Mouse (Mus musculus) Patski (cell line): ENCODE results near the gene B4galnt1. TPM values are rescaled to one million over a fixed set of nuclear protein-coding genes. Genes with fewer than 3 reads are reported as not detected.

Experiments
- ATAC-seq: fragments of 100-300 bp; one replicate; pipeline ENCODE4 v1.8.0; 2021
- CTCF ChIA-PET: fragments of 350-600 bp; sonication (Branson Sonifier 250); formaldehyde crosslinking; loops from one replicate; lab custom pipeline; 2022; ENCODE audit warnings: inconsistent platforms; lab: Charles Lee
- POLR2A ChIA-PET: fragments of 350-600 bp; sonication (Branson Sonifier 250); formaldehyde crosslinking; loops from one replicate; lab custom pipeline; 2022; ENCODE audit warnings: antibody characterized with exemption, inconsistent platforms; lab: Charles Lee
- DNase-seq: peaks from one replicate; pipeline ENCODE4 v3.0.0-alpha.2; 2011; ENCODE audit warnings: low read depth, low spot score
- H3K27me3 ChIP-seq: fragments of 371-371 bp; one replicate; pipeline ENCODE4 v1.5.1; 2021
- CTCF ChIP-seq: fragments of 100-300 bp; IDR thresholded peaks from one replicate; pipeline ENCODE4 v1.5.1; 2021
- in situ Hi-C: fragments of 300-500 bp; cut with MboI; formaldehyde crosslinking; loops from 3 replicates; pipeline ENCODE4 v1.11.1; 2018; ENCODE audit warnings: low pct_unique_long_range_greater_than_20kb, mixed read lengths
- polyA plus RNA-seq: library from polyadenylated mRNA; unstranded; gene quantifications from one replicate; pipeline ENCODE4 v1.2.3, GENCODE M21; 2021

B4galnt1 gene
- polyA plus RNA-seq, 1 experiment from 2014 or later: 112 TPM

DNA sequence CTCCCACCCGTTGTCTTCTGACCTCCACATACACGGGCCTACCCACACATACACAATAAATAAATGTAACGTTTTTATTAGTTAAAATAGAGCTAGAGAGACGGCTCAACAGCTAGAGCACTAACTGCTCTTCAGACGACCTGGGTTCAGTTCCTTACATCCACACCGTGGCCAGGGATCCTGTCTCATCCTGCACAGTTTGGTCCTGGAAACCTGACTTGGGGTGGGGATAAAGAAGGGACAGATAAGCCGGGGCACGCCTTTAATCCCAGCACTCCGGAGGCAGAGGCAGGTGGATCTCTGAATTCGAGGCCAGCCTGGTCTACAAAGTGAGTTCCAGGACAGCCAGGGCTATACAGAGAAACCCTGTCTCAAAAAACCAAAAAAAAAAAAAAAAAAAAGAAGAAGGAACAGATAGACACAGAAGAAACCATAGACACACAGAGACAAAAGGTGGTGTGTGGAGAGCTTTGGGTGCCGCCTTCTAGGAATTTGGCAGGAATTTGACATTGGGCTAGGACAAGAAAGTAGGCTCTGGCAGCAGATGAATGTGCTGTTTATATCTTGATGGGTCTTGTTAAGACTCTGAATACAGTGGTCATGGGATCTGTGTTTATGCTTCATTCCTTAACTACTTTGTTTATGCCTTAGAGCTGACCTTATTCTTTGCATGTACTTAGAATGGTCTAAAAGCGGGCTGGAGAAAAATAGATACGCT lies 48.8 kb downstream of the B4galnt1 start:
- in situ Hi-C loops: no loop called here
- TF ChIP-seq CTCF: no peak
- ChIA-PET POLR2A (no interaction called here), CTCF (no interaction called here)
- H3K27me3 ChIP-seq: no peaks in the 10 kb centered on the region
- DNase-seq (no peak), ATAC-seq (no peak)

DNA sequence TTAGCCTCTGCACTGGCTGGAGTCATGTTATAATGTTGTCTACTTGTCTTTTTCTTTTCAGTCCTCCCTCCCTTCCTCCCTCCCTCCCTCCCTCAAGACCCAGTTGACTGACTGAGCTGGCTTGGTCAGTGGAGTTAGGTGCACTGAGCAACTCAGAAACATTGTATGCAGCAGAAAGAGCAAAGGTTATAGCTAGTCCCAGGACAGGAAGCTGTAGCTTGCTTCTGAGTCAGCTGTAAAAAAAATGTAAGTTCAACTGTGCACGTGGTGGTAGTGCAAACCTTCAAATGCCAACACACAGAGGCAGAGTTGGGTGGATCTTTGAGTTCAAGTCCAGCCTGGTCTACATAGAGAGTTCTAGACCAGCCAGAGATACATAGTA lies 49.4 kb downstream of the B4galnt1 start:
- H3K27me3 ChIP-seq: no peaks in the 10 kb centered on the region
- DNase-seq (no peak), ATAC-seq (no peak)
- CTCF ChIA-PET: no interaction called here
- POLR2A ChIA-PET: interaction anchor here (1.2 kb wide), 1 partner anchor 20 kb away, joined by 3 read pairs; no protein-coding TSS in a partner anchor
- in situ Hi-C loops: no loop called here
- no peak for TF ChIP-seq CTCF

DNA sequence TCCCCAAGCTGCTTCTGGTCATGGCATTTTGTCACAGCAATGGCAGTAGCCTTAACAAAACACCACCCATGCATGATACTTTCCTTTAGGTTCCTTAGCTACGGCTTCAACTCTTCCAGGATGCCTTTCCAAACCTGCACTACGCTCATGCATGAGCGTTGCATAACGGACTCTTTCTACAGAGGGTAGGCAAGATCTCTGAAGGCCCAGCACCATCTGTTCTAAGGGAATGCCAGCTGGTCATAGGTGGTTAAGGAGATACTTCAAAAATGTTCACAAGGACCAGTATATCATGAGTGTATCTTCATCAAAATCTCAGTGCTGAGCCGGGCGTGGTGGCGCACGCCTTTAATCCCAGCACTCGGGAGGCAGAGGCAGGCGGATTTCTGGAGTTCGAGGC lies 51.4 kb downstream of the B4galnt1 start:
- POLR2A ChIA-PET: no interaction called here
- no peak for TF ChIP-seq CTCF
- CTCF ChIA-PET: no interaction called here
- ATAC-seq: no peak
- no peaks in the 10 kb centered on the region for H3K27me3 ChIP-seq
- DNase-seq: no peak
- in situ Hi-C loops: no loop called here

DNA sequence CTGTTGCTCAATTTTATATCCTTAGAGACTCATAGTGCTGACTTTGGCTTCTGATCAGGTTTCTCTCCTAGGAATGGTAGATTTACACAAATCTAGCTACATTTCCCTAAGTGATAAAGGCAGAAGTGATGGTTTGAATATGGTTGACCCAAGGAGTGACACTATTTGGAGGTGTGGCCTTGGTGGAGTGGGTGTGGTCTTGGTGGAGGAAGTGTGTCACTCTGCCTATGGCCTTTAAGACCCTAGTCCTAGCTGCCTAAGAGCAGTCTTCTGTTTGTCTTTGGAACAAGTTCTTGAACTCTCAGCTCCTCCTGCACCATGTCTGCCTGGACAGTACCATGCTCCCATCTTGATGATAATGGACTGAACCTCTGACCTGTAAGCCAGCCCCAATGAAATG lies 52.2 kb downstream of the B4galnt1 start:
- ChIA-PET CTCF (no interaction called here), POLR2A (no interaction called here)
- DNase-seq (no peak), ATAC-seq (no peak)
- no peak for TF ChIP-seq CTCF
- no peaks in the 10 kb centered on the region for H3K27me3 ChIP-seq
- in situ Hi-C loops: no loop called here

DNA sequence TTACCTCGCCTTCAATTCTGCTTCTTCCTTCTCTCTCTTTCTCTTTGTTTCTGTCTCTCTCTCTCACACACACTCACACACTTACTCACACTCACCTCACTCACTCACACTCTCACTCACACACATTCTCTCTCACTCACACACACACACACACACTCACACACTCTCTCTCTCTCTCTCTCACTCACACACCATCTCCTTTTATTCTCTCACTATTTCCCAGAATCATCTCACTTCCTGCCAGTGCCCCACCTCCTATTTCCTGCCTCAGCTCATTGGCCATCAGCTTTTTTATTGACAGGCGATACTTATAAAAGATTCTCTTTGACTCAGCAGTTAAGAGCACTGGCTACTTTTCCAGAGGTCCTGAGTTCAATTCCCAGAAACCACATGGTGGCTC lies 53.3 kb downstream of the B4galnt1 start:
- no peak for ATAC-seq
- no peak for DNase-seq
- no peak for TF ChIP-seq CTCF
- in situ Hi-C loops: no loop called here
- ChIA-PET POLR2A (no interaction called here), CTCF (interaction anchor here (1.0 kb wide), 1 partner anchor 10 kb away, joined by 3 read pairs; no protein-coding TSS in a partner anchor)
- H3K27me3 ChIP-seq: no peaks in the 10 kb centered on the region

Other genes with a start within 250 kb of the B4galnt1 start
- gene Ctdsp2, start 186.5 kb upstream of the B4galnt1 start, polyA plus RNA-seq: 101 TPM
- gene Avil, start 164.5 kb upstream of the B4galnt1 start, polyA plus RNA-seq: 0.09 TPM
- 61.7 TPM for gene Tsfm, start 134.4 kb upstream of the B4galnt1 start, polyA plus RNA-seq
- gene Mettl1, start 123.8 kb upstream of the B4galnt1 start, polyA plus RNA-seq: 15.8 TPM
- gene Eef1akmt3, start 123.7 kb upstream of the B4galnt1 start, polyA plus RNA-seq: 0.44 TPM
- 0.51 TPM for gene Cyp27b1, start 117.0 kb upstream of the B4galnt1 start, polyA plus RNA-seq
- 28.6 TPM for gene March9, start 105.0 kb upstream of the B4galnt1 start, polyA plus RNA-seq
- 669 TPM for gene Cdk4, start 101.7 kb upstream of the B4galnt1 start, polyA plus RNA-seq
- gene Tspan31, start 95.0 kb upstream of the B4galnt1 start, polyA plus RNA-seq: 116 TPM
- gene Agap2, start 89.9 kb upstream of the B4galnt1 start, polyA plus RNA-seq: 1.4 TPM
- 173 TPM for gene Os9, start 44.1 kb upstream of the B4galnt1 start, polyA plus RNA-seq
- 0.85 TPM for gene Slc26a10, start 15.4 kb downstream of the B4galnt1 start, polyA plus RNA-seq
- gene Arhgef25, start 24.9 kb downstream of the B4galnt1 start, polyA plus RNA-seq: 106 TPM
- gene Dtx3, start 30.5 kb downstream of the B4galnt1 start, polyA plus RNA-seq: 155 TPM
- 76.8 TPM for gene Pip4k2c, start 46.4 kb downstream of the B4galnt1 start, polyA plus RNA-seq
- 0.44 TPM for gene Kif5a, start 98.1 kb downstream of the B4galnt1 start, polyA plus RNA-seq
- 307 TPM for gene Dctn2, start 101.1 kb downstream of the B4galnt1 start, polyA plus RNA-seq
- 55.1 TPM for gene Mbd6, start 123.8 kb downstream of the B4galnt1 start, polyA plus RNA-seq
- 152 TPM for gene Mars, start 146.6 kb downstream of the B4galnt1 start, polyA plus RNA-seq
- not detected for gene Arhgap9, start 156.7 kb downstream of the B4galnt1 start, polyA plus RNA-seq
- gene Gli1, start 176.7 kb downstream of the B4galnt1 start, polyA plus RNA-seq: 0.23 TPM
- gene Inhbe, start 189.2 kb downstream of the B4galnt1 start, polyA plus RNA-seq: 0.01 TPM
- gene Inhbc, start 205.2 kb downstream of the B4galnt1 start, polyA plus RNA-seq: not detected
- 98.4 TPM for gene R3hdm2, start 215.1 kb downstream of the B4galnt1 start, polyA plus RNA-seq